Mouse (Mus musculus) liver, embryonic 16.5 days (tissue): ENCODE measurements around the gene Zfand3. TPM values are rescaled to one million over a fixed set of nuclear protein-coding genes. Genes with fewer than 3 reads are reported as not detected.
A peak's percentile ranks its signal among the peaks of the same experiment; 100 is the strongest.

Source experiments
- ATAC-seq: fragments of 200-750 bp; cut with Nextera tagmentation; 2 replicates; pipeline ENCODE4 v1.8.0; 2017; ENCODE audit warnings: low read depth, mild to moderate bottlenecking, moderate number of reproducible peaks, moderate library complexity
- H3K27ac ChIP-seq: fragments of 300-500 bp; sonication (generic); 2 replicates; pipeline ENCODE4 v1.5.1; 2014; ENCODE audit warnings: mild to moderate bottlenecking, low read length
- H3K27me3 ChIP-seq: fragments of 300-500 bp; sonication (generic); 2 replicates; pipeline ENCODE4 v1.6.1; 2014; ENCODE audit warnings: low read depth, low read length, mixed read lengths; ENCODE audit not compliant: control insufficient read depth, insufficient read depth
- H3K36me3 ChIP-seq: fragments of 300-500 bp; sonication (generic); 2 replicates; pipeline ENCODE4 v1.6.1; 2014; ENCODE audit warnings: mild to moderate bottlenecking; ENCODE audit not compliant: control insufficient read depth, insufficient read depth
- H3K4me1 ChIP-seq: fragments of 300-500 bp; sonication (generic); 2 replicates; pipeline ENCODE4 v1.6.1; 2014; ENCODE audit warnings: low read depth, low read length, mixed read lengths; ENCODE audit not compliant: control insufficient read depth
- H3K4me2 ChIP-seq: fragments of 300-500 bp; sonication (generic); 2 replicates; pipeline ENCODE4 v1.6.1; 2014; ENCODE audit warnings: low read depth, low read length, mixed read lengths
- H3K4me3 ChIP-seq: fragments of 300-500 bp; sonication (generic); 2 replicates; pipeline ENCODE4 v1.5.1; 2014; ENCODE audit warnings: low read depth, mild to moderate bottlenecking, low read length
- H3K9ac ChIP-seq: fragments of 300-500 bp; sonication (generic); 2 replicates; pipeline ENCODE4 v1.6.1; 2014; ENCODE audit warnings: low read depth, low read length
- H3K9me3 ChIP-seq: fragments of 300-500 bp; sonication (generic); replicated peaks from 2 replicates; pipeline ENCODE4 v1.6.1; 2016; ENCODE audit warnings: low read length; ENCODE audit not compliant: control insufficient read depth
- WGBS: fragments of 180-500 bp; shearing (Covaris S2); extraction: QIAGEN DNeasy Blood & Tissue Kit; methylation state at CpG from one replicate; pipeline ENCODE4 v1.1.7; 2014; ENCODE audit not compliant: insufficient replicate concordance; 5-methylcytosine and 5-hydroxymethylcytosine counted together
- polyA plus RNA-seq: library from polyadenylated mRNA; unstranded; fragments of >200 nt; fragmentation: Nextera tagmentation; extraction: Ambion mirVana; gene quantifications from 2 replicates; pipeline ENCODE4 v1.2.1, GENCODE M21; 2015

Gene Zfand3
- polyA plus RNA-seq, 1 experiment from 2014 or later = 16.3 TPM

GRCm38 (mm10) chr17:30006877-30007276 is 2.3 kb downstream of the Zfand3 start:
- peaks cover 42% of the 10 kb centered on the region for H3K4me1 ChIP-seq
- H3K9ac ChIP-seq = no peak overlapping the region
- 0 out of 2 replicates have a peak overlapping the region, but pooled peaks have one; percentile 42 for H3K27ac ChIP-seq
- WGBS = 72% methylated on average over 2 of the region's 2 CpGs
- no peaks in the 10 kb centered on the region for H3K9me3 ChIP-seq
- no peak for ATAC-seq
- peak overlapping the region; percentile 22 for H3K4me2 ChIP-seq
- H3K36me3 ChIP-seq = no peaks in the 10 kb centered on the region
- no peaks in the 10 kb centered on the region for H3K27me3 ChIP-seq
- no peak overlapping the region for H3K4me3 ChIP-seq

- Histone ChIP-seq H3K27ac (peak overlapping the region; percentile 58), H3K9ac (no peak overlapping the region)
- 56% methylated on average over 6 of the region's 6 CpGs for WGBS
These were observed 3.4 kb downstream of the Zfand3 start for GRCm38 (mm10) chr17:30007883-30008282.

GRCm38 (mm10) chr17:30008392-30008791 is 3.9 kb downstream of the Zfand3 start:
- H3K9ac ChIP-seq = no peak overlapping the region
- H3K4me3 ChIP-seq = no peak overlapping the region
- H3K36me3 ChIP-seq = no peaks in the 10 kb centered on the region
- peak overlapping the region; percentile 24; the same call in 1 of the 2 replicates for H3K4me2 ChIP-seq
- no peaks in the 10 kb centered on the region for H3K9me3 ChIP-seq
- peaks cover 39% of the 10 kb centered on the region for H3K4me1 ChIP-seq
- H3K27me3 ChIP-seq = no peaks in the 10 kb centered on the region
- ATAC-seq = no peak
- peak overlapping the region; percentile 54 for H3K27ac ChIP-seq

More at GRCm38 (mm10) chr17:30007883-30008282, 3.4 kb downstream of the Zfand3 start:
- Histone ChIP-seq H3K4me1 (peaks cover 42% of the 10 kb centered on the region), H3K4me3 (no peak overlapping the region), H3K36me3 (no peaks in the 10 kb centered on the region), H3K9me3 (no peaks in the 10 kb centered on the region), H3K4me2 (peak overlapping the region; percentile 24), H3K27me3 (no peaks in the 10 kb centered on the region)
- ATAC-seq = peak; percentile 1; the same call in 1 of the 2 replicates

- Histone ChIP-seq H3K36me3 (no peaks in the 10 kb centered on the region), H3K9me3 (no peaks in the 10 kb centered on the region), H3K4me3 (no peak overlapping the region), H3K9ac (no peak overlapping the region), H3K4me1 (peaks cover 7% of the 10 kb centered on the region), H3K4me2 (no peak overlapping the region), H3K27me3 (no peaks in the 10 kb centered on the region), H3K27ac (no peak overlapping the region)
- ATAC-seq = no peak
- WGBS = 83% methylated on average over 4 of the region's 4 CpGs
These were observed 10.1 kb downstream of the Zfand3 start for GRCm38 (mm10) chr17:30014660-30015059.

- no peaks in the 10 kb centered on the region for H3K27me3 ChIP-seq
- no peak for ATAC-seq
- H3K4me3 ChIP-seq = no peak overlapping the region
- H3K9ac ChIP-seq = no peak overlapping the region
- H3K27ac ChIP-seq = no peak overlapping the region
- no peak overlapping the region for H3K4me2 ChIP-seq
- H3K4me1 ChIP-seq = no peaks in the 10 kb centered on the region; the same call in 1 of the 2 replicates
- WGBS = 70% methylated on average over 12 of the region's 12 CpGs
- H3K9me3 ChIP-seq = no peaks in the 10 kb centered on the region
- H3K36me3 ChIP-seq = no peaks in the 10 kb centered on the region
These were observed 14.5 kb downstream of the Zfand3 start for GRCm38 (mm10) chr17:30018927-30019610.

GRCm38 (mm10) chr17:30019942-30020341 is 15.4 kb downstream of the Zfand3 start:
- no peak overlapping the region for H3K27ac ChIP-seq
- no peaks in the 10 kb centered on the region for H3K27me3 ChIP-seq
- H3K4me2 ChIP-seq = no peak overlapping the region
- WGBS = 68% methylated on average over 6 of the region's 6 CpGs
- H3K4me1 ChIP-seq = no peaks in the 10 kb centered on the region; the same call in 1 of the 2 replicates
- H3K9me3 ChIP-seq = no peaks in the 10 kb centered on the region
- no peaks in the 10 kb centered on the region for H3K36me3 ChIP-seq
- H3K4me3 ChIP-seq = no peak overlapping the region
- no peak for ATAC-seq
- no peak overlapping the region for H3K9ac ChIP-seq

- 43% methylated on average over 5 of the region's 5 CpGs for WGBS
- no peaks in the 10 kb centered on the region for H3K27me3 ChIP-seq
- ATAC-seq = no peak
- H3K4me2 ChIP-seq = no peak overlapping the region
- no peak overlapping the region for H3K9ac ChIP-seq
- no peak overlapping the region for H3K4me3 ChIP-seq
- H3K27ac ChIP-seq = no peak overlapping the region
- no peaks in the 10 kb centered on the region for H3K9me3 ChIP-seq
- H3K36me3 ChIP-seq = no peaks in the 10 kb centered on the region
- peaks cover 28% of the 10 kb centered on the region for H3K4me1 ChIP-seq
These were observed 20.1 kb downstream of the Zfand3 start for GRCm38 (mm10) chr17:30024651-30025050.

- Histone ChIP-seq H3K27ac (no peak overlapping the region), H3K27me3 (no peaks in the 10 kb centered on the region), H3K9me3 (no peaks in the 10 kb centered on the region), H3K4me3 (no peak overlapping the region), H3K4me2 (peak overlapping the region; percentile 6; the same call in 1 of the 2 replicates), H3K9ac (no peak overlapping the region), H3K4me1 (peaks cover 31% of the 10 kb centered on the region), H3K36me3 (no peaks in the 10 kb centered on the region)
- peak; percentile 60; the same call in 1 of the 2 replicates for ATAC-seq
- 18% methylated on average over 6 of the region's 6 CpGs for WGBS
These were observed 22.1 kb downstream of the Zfand3 start for GRCm38 (mm10) chr17:30026617-30027016.

- no peak overlapping the region for H3K4me3 ChIP-seq
- H3K27me3 ChIP-seq = no peaks in the 10 kb centered on the region
- H3K4me2 ChIP-seq = peak overlapping the region; percentile 29; the same call in 1 of the 2 replicates
- 56% methylated on average over 1 of the region's 1 CpGs for WGBS
- peak; percentile 67 for ATAC-seq
- H3K9ac ChIP-seq = no peak overlapping the region
- H3K36me3 ChIP-seq = no peaks in the 10 kb centered on the region
- H3K4me1 ChIP-seq = peaks cover 31% of the 10 kb centered on the region
- no peaks in the 10 kb centered on the region for H3K9me3 ChIP-seq
- no peak overlapping the region for H3K27ac ChIP-seq
These were observed 23.0 kb downstream of the Zfand3 start for GRCm38 (mm10) chr17:30027343-30028029.
